Mouse (Mus musculus) G1E (cell line): ENCODE measurements around the gene Il18rap.

Experiments
- CTCF ChIP-seq: IDR thresholded peaks from 2 replicates; pipeline ENCODE4 v1.5.1; 2012; ENCODE audit warnings: low read depth, low read length, inconsistent platforms, mixed read lengths
- GATA1 ChIP-seq: IDR thresholded peaks from 2 replicates; pipeline ENCODE4 v1.6.1; 2012; ENCODE audit warnings: borderline replicate concordance, low read length, inconsistent platforms, mixed read lengths
- GATA2 ChIP-seq: IDR thresholded peaks from 2 replicates; pipeline ENCODE4 v1.6.1; 2012; ENCODE audit warnings: low read depth, low read length, inconsistent platforms, borderline replicate concordance
- POLR2AphosphoS5 ChIP-seq: IDR thresholded peaks from 2 replicates; pipeline ENCODE4 v1.6.1; 2012; ENCODE audit warnings: low read depth, low read length, inconsistent platforms; ENCODE audit not compliant: insufficient replicate concordance
- TAL1 ChIP-seq: conservative IDR thresholded peaks from 2 replicates; pipeline ENCODE4 v1.6.1; 2012; ENCODE audit warnings: low read depth, low read length, inconsistent platforms, mixed read lengths

GRCm38 (mm10) chr1:40546645-40547044 is 31.5 kb downstream of the Il18rap start:
- no peak for TF ChIP-seq CTCF
- TF ChIP-seq TAL1, result no peak
- no peak for TF ChIP-seq GATA1
- no peak for TF ChIP-seq POLR2AphosphoS5
- TF ChIP-seq GATA2, result no peak
